Mouse (Mus musculus) frontal cortex, postnatal 10 days (tissue): ENCODE results near the gene Mrps12.
A peak's percentile ranks its signal among the peaks of the same experiment; 100 is the strongest.

Experiments
- DNase-seq, 2 experiments: peaks; one replicate each; pipeline ENCODE4 v3.0.0; 2022; ENCODE audit warnings: low spot score in 2 of 2, mixed read lengths in 1 of 2

Mrps12 gene

DNA sequence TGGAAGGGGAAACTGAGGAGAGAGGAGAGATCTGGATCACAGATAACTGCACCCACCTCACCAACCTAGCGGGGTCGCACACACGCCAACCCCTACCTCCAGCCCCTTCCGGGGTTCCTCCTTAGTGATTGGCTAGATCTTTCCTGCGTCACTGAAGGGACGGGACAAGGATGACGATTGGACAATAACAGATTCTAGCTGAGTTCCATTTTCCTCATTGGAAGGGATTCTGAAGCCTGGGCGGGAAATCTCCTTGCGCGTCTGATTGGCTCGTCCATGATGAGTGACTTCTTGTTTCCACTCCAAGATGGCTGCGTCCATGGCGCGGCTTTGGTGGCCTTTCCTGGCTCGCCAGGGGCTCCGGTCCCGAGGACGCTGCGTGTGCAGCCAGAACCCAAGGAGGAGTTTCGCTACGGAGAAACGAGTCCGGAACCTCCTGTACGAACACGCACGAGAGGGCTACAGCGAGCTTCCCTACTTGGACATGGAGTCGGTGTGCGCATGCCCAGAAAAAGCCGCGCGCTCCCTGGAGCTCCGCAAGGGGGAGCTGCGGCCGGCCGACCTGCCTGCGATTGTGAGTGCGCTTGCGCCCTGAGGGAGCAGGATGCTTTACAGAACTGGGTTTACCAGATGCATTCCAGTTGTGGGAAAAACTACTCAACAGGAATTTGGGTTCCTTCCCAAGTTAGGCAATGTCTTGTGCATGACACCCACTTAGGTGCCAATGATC lies at the start of gene Mrps12, which contains the start of gene Sars2:
TSS of gene Mrps12 (minus strand) at position 112 of the 730 bp plus-strand sequence.
TSS of gene Sars2 (plus strand) at position 284 of the 730 bp plus-strand sequence.
- DNase-seq = peak; percentile 94 to 95

DNA sequence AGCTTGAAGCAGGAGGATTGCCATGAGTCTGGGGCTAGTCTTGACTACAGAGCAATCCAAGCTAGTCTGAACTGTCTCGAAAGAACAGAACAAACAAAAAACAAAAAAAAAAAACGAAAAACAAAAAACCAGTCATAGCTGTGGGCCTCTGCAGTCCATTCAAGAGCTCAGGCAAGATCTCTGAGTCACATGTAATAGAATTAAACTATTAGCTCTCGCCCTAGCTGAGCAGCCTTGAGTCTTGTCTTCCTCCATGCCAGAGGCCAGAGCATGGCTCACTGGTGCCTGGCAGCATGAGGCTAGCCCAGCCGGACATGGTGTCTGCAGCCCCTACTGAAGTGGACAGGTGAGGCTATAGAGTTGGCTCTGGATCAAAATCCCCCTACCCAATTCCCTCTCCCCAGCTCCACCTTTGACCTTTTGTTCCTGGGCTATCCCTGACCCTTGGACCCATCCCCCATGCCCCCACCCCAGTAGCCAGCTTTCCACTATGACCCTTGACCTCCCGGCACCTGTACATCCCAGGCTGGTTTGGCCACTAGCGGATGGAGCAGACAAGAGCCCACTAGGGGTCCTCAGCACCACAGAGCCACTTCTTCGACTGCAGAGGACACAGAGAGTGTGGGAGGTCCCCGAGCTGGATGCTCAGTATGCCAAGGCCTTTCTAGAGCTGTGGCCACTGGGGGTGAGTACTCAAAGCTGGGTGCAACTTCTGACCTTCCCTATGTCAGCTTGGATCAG lies 48.6 kb upstream of the Mrps12 start:
- no peak for DNase-seq

GRCm38 (mm10) chr7:28789235-28789634 lies 47.6 kb upstream of the Mrps12 start:
- DNase-seq = no peak

DNA sequence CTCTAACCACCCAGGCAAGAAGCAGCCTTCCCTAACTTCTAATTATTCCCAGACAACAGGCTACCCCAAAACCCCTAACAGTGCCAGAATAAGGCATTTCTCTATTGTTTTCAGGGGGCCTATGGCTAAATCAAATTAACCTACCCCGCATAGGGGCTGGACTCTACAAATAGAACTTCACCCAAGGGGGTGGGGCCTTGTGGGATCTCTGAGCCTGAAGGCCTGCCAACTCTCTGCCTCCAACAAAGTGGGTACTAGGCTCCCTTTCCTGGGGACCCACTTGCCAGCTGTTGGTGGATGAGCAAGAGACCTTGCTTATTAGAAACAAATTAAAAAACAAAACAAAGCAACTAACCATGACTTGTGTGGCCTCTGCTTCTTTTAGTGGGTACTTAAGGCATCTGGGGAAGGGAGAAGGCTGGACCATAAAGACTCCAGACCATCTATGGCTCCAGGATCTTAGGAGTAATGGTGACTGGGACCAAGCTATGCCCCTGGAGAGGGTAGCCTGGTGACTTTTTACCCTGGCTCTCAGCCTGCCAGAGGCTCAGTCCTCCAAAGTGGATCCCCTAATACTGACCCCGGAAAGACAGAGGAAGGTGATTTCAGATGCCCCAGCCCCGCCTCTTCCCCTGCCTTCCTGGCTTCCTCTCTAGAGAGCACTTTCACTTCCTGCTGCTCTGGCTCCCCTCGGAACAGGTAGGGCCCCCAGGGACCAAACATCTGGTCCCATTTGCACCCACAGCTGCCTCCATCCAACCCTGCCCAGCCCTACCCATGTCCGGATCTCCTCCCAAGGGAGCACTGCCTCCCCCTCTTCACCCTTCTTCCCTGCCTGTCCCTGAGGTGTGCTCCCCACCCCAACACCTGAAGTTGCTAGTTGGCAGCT lies 46.9 kb upstream of the Mrps12 start, which contains the start of gene Rinl:
TSS of gene Rinl (plus strand) at position 663 of the 889 bp plus-strand sequence.
- DNase-seq = no peak

GRCm38 (mm10) chr7:28787884-28788283 lies 46.3 kb upstream of the Mrps12 start:
- no peak for DNase-seq

DNA sequence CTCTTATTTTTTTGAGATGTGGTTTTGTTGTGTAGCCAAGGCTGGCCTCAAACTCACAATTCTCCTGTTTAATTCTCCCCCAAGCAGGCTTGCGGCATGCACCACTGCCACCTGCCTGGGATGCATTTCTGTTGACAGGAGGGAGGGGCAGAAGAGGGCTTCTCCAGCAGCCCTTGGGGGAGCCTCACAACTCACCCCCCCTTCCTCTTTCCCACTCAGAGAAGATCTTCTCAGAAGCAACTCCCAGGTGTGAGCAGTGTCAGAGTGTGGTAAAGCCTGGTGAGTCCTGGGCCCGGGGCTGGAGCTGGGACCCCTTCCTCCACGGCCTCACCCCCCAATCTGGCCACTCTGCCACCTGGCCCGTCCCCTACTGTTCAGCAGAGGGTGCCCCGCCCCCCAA lies 43.5 kb upstream of the Mrps12 start:
- DNase-seq = no peak

GRCm38 (mm10) chr7:28781261-28781663 lies 39.6 kb upstream of the Mrps12 start:
- no peak for DNase-seq

- DNase-seq = no peak
These were observed 39.2 kb upstream of the Mrps12 start for GRCm38 (mm10) chr7:28780857-28781256.

GRCm38 (mm10) chr7:28780067-28780658 lies 38.5 kb upstream of the Mrps12 start:
- DNase-seq = peak; percentile 82 to 84

DNA sequence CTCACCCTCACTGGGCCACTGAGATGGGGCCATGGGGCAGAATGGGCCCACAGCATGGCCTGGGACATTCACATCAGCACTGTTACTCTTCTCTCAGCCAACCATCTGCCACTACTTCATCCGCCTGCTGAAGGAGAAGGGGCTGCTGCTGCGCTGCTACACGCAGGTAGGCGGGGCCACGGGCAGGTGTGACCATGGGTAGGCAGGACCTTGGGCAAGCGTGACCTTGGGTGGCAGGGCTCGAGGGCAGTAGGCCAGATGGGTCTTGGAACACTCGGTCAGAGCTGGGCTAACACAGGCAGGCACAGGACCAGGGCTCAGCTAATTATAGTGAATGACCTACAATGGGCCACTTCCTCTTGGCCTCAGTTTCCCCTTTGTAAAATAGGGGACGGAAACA lies 37.2 kb upstream of the Mrps12 start:
- DNase-seq = no peak

DNA sequence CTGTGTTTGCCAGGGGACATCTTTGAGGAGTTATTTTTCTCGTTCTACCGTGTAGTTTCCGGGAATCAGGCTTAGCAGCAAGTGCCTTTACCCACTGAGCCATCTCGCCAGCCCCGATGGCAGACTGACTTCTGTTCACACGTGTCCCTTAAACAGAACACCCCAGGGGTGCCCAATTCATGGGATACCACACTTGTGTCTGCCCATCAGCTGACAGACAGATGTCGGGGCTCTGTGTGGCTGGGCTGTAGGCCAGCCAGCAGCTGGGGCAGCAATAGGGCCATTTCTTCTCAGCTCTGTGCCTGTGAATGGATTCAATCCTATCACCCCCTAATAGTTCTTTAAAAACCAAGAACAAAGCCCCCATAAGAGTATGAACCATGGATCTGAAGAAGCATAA lies 33.5 kb upstream of the Mrps12 start:
- no peak for DNase-seq

DNA sequence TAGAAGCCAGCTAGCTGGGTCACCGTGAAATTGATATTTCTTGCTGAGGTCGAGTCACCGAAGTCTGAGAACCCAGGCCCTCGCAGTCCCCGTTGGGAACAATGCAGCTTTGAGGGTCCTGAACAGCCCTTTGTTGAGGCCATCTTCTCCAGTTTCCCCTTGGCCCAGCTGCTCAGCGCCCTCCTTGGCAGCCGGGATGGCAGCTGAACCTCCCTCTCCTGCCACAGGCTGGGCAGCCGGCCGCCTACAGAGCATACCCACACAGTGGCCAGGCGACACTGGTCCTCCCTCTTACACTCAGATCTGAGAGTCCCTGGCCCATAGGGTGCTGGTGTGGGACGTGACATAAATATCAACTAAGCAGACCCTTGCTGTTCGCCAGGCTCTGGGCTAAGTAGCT lies 32.5 kb upstream of the Mrps12 start:
- no peak for DNase-seq

- no peak for DNase-seq
These were observed 31.5 kb upstream of the Mrps12 start for GRCm38 (mm10) chr7:28773163-28773562.

- DNase-seq = no peak
These were observed 30.2 kb upstream of the Mrps12 start for GRCm38 (mm10) chr7:28771867-28772266.

GRCm38 (mm10) chr7:28770309-28770708 lies 28.7 kb upstream of the Mrps12 start:
- DNase-seq = no peak

DNA sequence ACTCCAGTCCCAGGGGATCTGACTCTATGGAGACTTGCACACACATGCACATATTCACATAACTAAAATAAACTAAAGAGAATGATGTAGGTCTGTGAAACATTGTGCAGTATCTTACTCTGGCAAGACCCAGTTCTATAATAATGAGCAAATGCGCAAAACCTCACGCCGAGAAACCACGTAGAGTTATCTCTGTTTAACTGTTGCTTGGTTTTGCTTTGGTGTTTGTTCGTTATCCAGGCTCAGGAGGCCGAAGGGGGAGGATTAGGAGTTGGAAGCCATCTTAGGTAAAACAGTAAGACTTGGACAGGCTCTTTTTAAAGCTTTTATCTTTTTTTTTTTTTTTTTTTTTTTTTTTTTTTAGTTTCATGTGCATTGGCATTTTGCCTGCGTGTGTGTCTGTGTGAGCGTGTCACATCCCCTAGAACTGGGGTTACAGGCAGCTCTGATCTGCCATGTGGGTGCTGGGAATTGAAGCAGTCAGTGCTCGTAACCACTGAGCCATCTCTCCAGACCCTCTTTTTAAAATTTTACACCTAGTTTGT lies 27.9 kb upstream of the Mrps12 start:
- no peak for DNase-seq

DNA sequence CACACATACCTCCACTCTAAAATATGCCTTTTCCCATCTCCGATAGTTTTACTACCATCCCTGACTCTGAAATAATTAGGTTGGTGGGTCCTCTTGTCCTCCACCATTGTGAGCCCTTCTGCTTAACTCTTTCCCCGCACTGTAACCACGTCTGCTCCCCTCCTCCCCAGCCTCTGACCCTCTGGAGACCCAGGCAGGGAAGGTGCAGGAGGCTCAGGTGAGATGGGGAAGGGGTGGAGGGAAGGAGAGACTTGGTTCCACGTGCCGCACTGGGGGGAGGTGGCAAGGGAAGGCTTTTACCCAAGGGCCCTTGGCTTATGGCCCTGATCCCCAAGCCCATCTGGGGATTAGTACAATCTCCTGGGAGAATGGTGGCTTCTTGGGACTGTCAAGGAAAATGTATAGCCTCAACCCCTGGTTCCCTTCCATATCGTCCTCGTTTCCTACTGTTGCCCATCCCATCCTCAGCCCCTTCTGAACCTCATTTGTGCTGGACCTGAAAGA lies 25.9 kb upstream of the Mrps12 start, which contains the start of gene Nfkbib:
TSS of gene Nfkbib (minus strand) at position 51 of the 504 bp plus-strand sequence.
- no peak for DNase-seq

DNA sequence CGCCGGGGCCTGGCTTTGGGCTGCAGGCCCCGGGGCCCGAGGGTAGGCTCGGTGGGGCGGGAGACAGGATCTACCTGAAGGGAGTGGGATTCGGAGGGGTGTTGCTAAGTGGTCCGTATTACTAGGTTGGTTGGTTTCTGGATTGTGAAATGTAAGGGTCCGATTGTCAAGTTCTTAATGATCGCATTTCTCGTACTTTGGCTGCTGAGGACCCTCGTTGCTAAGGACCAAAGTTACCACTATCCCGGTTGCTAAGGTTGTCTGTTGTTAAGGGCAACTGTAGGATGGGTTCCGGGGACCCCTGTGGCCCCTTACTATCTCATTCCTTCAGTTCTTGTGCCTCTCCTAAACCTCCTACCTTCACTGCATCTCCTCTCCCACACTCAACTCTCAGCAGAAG lies 25.3 kb upstream of the Mrps12 start:
- DNase-seq = no peak

- DNase-seq = peak; percentile 97 to 98
These were observed 24.7 kb upstream of the Mrps12 start, which contains the start of gene Sirt2 for GRCm38 (mm10) chr7:28766173-28766879. Sirt2 (plus strand) TSS chr7:28766735.

DNA sequence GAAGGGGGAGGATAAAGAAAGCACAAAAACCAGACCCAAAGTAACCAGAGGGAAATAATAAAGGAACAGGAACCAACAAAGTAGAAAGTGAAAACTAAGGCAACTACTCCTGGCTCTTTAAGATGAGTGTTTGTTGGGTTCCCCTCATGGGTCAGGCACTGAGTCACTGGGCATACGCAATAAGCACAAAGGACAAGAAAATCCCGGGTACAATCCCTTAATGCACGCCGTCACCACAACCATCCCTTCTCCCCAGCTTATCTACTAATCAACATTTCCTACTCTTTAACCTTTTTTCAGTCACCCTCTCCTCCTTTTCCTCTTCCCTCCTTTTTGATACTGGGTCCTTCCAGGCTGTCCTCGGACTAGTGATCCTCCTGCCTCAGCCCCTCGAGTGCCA lies 23.6 kb upstream of the Mrps12 start:
- no peak for DNase-seq
